Mouse (Mus musculus): ENCODE data around the gene Sipa1l3. TPM values are rescaled to one million over a fixed set of nuclear protein-coding genes. Genes with fewer than 3 reads are reported as not detected.

Gene Sipa1l3
- polyA plus RNA-seq, 1 experiment from 2014 or later = 26.6 TPM

- 56% methylated on average over 7 of the region's 7 CpGs for WGBS
- ATAC-seq = peak; percentile 7
- H3K4me3 ChIP-seq (replicated peaks) = peak overlapping the region; percentile 28
Measured at GRCm38 (mm10) chr7:29504683-29505290, 13.7 kb downstream of the Sipa1l3 start.

GRCm38 (mm10) chr7:29503616-29504015, 14.8 kb downstream of the Sipa1l3 start:
- peak overlapping the region; percentile 28; the same call in 1 of the 2 replicates for H3K4me3 ChIP-seq (replicated peaks)
- H3K9ac ChIP-seq = peak overlapping the region; percentile 40; the same call in 1 of the 2 replicates
- H3K9me3 ChIP-seq = no peaks in the 10 kb centered on the region
- H3K27me3 ChIP-seq (replicated peaks) = no peaks in the 10 kb centered on the region
- 55% methylated on average over 6 of the region's 6 CpGs for WGBS
- H3K36me3 ChIP-seq = no peaks in the 10 kb centered on the region
- 0 out of 2 replicates have a peak, but pooled peaks have one; percentile 16 for ATAC-seq
- H3K27ac ChIP-seq = peak overlapping the region; percentile 86; the same call in 1 of the 2 replicates
- H3K4me1 ChIP-seq (replicated peaks) = peaks cover 35% of the 10 kb centered on the region
- H3K4me2 ChIP-seq (replicated peaks) = peak overlapping the region; percentile 60

More at GRCm38 (mm10) chr7:29504683-29505290, 13.7 kb downstream of the Sipa1l3 start:
- H3K4me2 ChIP-seq (replicated peaks) = peak overlapping the region; percentile 60
- H3K4me1 ChIP-seq (replicated peaks) = peaks cover 46% of the 10 kb centered on the region
- H3K27ac ChIP-seq = peak overlapping the region; percentile 86
- H3K27me3 ChIP-seq (replicated peaks) = no peaks in the 10 kb centered on the region
- peak overlapping the region; percentile 40 for H3K9ac ChIP-seq
- H3K36me3 ChIP-seq = no peaks in the 10 kb centered on the region
- no peaks in the 10 kb centered on the region for H3K9me3 ChIP-seq

GRCm38 (mm10) chr7:29501214-29501613, 17.2 kb downstream of the Sipa1l3 start:
- Histone ChIP-seq H3K9ac (no peak overlapping the region), H3K27ac (no peak overlapping the region), H3K36me3 (no peaks in the 10 kb centered on the region), H3K4me3 (replicated peaks) (no peak overlapping the region), H3K27me3 (replicated peaks) (no peaks in the 10 kb centered on the region), H3K4me1 (replicated peaks) (peaks cover 31% of the 10 kb centered on the region), H3K4me2 (replicated peaks) (no peak overlapping the region), H3K9me3 (no peaks in the 10 kb centered on the region)
- ATAC-seq = no peak
- WGBS = 87% methylated on average over 9 of the region's 9 CpGs

GRCm38 (mm10) chr7:29499071-29499470, 19.4 kb downstream of the Sipa1l3 start:
- no peak overlapping the region for H3K4me3 ChIP-seq (replicated peaks)

GRCm38 (mm10) chr7:29496953-29497590, 21.4 kb downstream of the Sipa1l3 start:
- ATAC-seq = peak; percentile 7; the same call in 1 of the 2 replicates
- H3K4me1 ChIP-seq (replicated peaks) = peaks cover 35% of the 10 kb centered on the region
- no peak overlapping the region for H3K9ac ChIP-seq
- no peaks in the 10 kb centered on the region for H3K27me3 ChIP-seq (replicated peaks)
- H3K27ac ChIP-seq = no peak overlapping the region
- H3K36me3 ChIP-seq = 0 out of 2 replicates have a peak, but pooled peaks cover 2% of the 10 kb centered on the region
- WGBS = 69% methylated on average over 10 of the region's 10 CpGs
- H3K4me2 ChIP-seq (replicated peaks) = no peak overlapping the region
- no peak overlapping the region for H3K4me3 ChIP-seq (replicated peaks)
- no peaks in the 10 kb centered on the region for H3K9me3 ChIP-seq

More at GRCm38 (mm10) chr7:29499071-29499470, 19.4 kb downstream of the Sipa1l3 start:
- no peak for ATAC-seq
- Histone ChIP-seq H3K27me3 (replicated peaks) (no peaks in the 10 kb centered on the region), H3K4me2 (replicated peaks) (no peak overlapping the region), H3K4me1 (replicated peaks) (peaks cover 41% of the 10 kb centered on the region), H3K27ac (no peak overlapping the region), H3K36me3 (0 out of 2 replicates have a peak, but pooled peaks cover 2% of the 10 kb centered on the region), H3K9ac (no peak overlapping the region), H3K9me3 (no peaks in the 10 kb centered on the region)
- WGBS = 82% methylated on average over 6 of the region's 6 CpGs

- Histone ChIP-seq H3K27me3 (replicated peaks) (no peaks in the 10 kb centered on the region), H3K4me2 (replicated peaks) (no peak overlapping the region), H3K27ac (0 out of 2 replicates have a peak overlapping the region, but pooled peaks have one; percentile 7), H3K9me3 (no peaks in the 10 kb centered on the region), H3K4me1 (replicated peaks) (peaks cover 34% of the 10 kb centered on the region), H3K9ac (no peak overlapping the region), H3K4me3 (replicated peaks) (no peak overlapping the region), H3K36me3 (0 out of 2 replicates have a peak, but pooled peaks cover 2% of the 10 kb centered on the region)
- WGBS = 57% methylated on average over 4 of the region's 4 CpGs
- ATAC-seq = no peak
Measured at GRCm38 (mm10) chr7:29496332-29496731, 22.1 kb downstream of the Sipa1l3 start.

GRCm38 (mm10) chr7:29495880-29496279, 22.6 kb downstream of the Sipa1l3 start:
- H3K4me1 ChIP-seq (replicated peaks) = peaks cover 32% of the 10 kb centered on the region
- H3K9ac ChIP-seq = no peak overlapping the region
- H3K27ac ChIP-seq = peak overlapping the region; percentile 27; the same call in 1 of the 2 replicates
- no peaks in the 10 kb centered on the region for H3K27me3 ChIP-seq (replicated peaks)
- peak; percentile 42; the same call in 1 of the 2 replicates for ATAC-seq
- 0 out of 2 replicates have a peak, but pooled peaks cover 2% of the 10 kb centered on the region for H3K36me3 ChIP-seq
- 59% methylated on average over 4 of the region's 4 CpGs for WGBS
- H3K4me3 ChIP-seq (replicated peaks) = no peak overlapping the region
- no peak overlapping the region for H3K4me2 ChIP-seq (replicated peaks)
- no peaks in the 10 kb centered on the region for H3K9me3 ChIP-seq

GRCm38 (mm10) chr7:29494854-29495253, 23.6 kb downstream of the Sipa1l3 start:
- Histone ChIP-seq H3K27ac (peak overlapping the region; percentile 39), H3K4me2 (replicated peaks) (no peak overlapping the region), H3K4me3 (replicated peaks) (no peak overlapping the region), H3K4me1 (replicated peaks) (peaks cover 41% of the 10 kb centered on the region), H3K9me3 (no peaks in the 10 kb centered on the region), H3K27me3 (replicated peaks) (no peaks in the 10 kb centered on the region), H3K9ac (no peak overlapping the region), H3K36me3 (0 out of 2 replicates have a peak, but pooled peaks cover 2% of the 10 kb centered on the region)
- ATAC-seq = peak; percentile 62
- 67% methylated on average over 11 of the region's 11 CpGs for WGBS

- 82% methylated on average over 5 of the region's 5 CpGs for WGBS
- H3K9ac ChIP-seq = no peak overlapping the region
- peaks cover 44% of the 10 kb centered on the region for H3K4me1 ChIP-seq (replicated peaks)
- no peak for ATAC-seq
- H3K27ac ChIP-seq = 0 out of 2 replicates have a peak overlapping the region, but pooled peaks have one; percentile 39
- H3K27me3 ChIP-seq (replicated peaks) = no peaks in the 10 kb centered on the region
- H3K4me2 ChIP-seq (replicated peaks) = no peak overlapping the region
- no peak overlapping the region for H3K4me3 ChIP-seq (replicated peaks)
- H3K36me3 ChIP-seq = 0 out of 2 replicates have a peak, but pooled peaks cover 2% of the 10 kb centered on the region
- H3K9me3 ChIP-seq = no peaks in the 10 kb centered on the region
Measured at GRCm38 (mm10) chr7:29494015-29494414, 24.4 kb downstream of the Sipa1l3 start.

- WGBS = 50% methylated on average over 1 of the region's 1 CpGs
- no peak for ATAC-seq
- Histone ChIP-seq H3K27me3 (replicated peaks) (no peaks in the 10 kb centered on the region), H3K9me3 (no peaks in the 10 kb centered on the region), H3K27ac (no peak overlapping the region), H3K9ac (no peak overlapping the region), H3K4me3 (replicated peaks) (no peak overlapping the region), H3K4me2 (replicated peaks) (no peak overlapping the region), H3K36me3 (0 out of 2 replicates have a peak, but pooled peaks cover 2% of the 10 kb centered on the region), H3K4me1 (replicated peaks) (peaks cover 45% of the 10 kb centered on the region)
Measured at GRCm38 (mm10) chr7:29492992-29493391, 25.4 kb downstream of the Sipa1l3 start.

- Histone ChIP-seq H3K4me3 (replicated peaks) (no peak overlapping the region), H3K9me3 (no peaks in the 10 kb centered on the region), H3K9ac (no peak overlapping the region), H3K4me2 (replicated peaks) (no peak overlapping the region), H3K36me3 (0 out of 2 replicates have a peak, but pooled peaks cover 2% of the 10 kb centered on the region), H3K27ac (peak overlapping the region; percentile 36; the same call in 1 of the 2 replicates), H3K4me1 (replicated peaks) (peaks cover 45% of the 10 kb centered on the region), H3K27me3 (replicated peaks) (no peaks in the 10 kb centered on the region)
- ATAC-seq = no peak
- 56% methylated on average over 3 of the region's 3 CpGs for WGBS
Measured at GRCm38 (mm10) chr7:29491861-29492260, 26.6 kb downstream of the Sipa1l3 start.

GRCm38 (mm10) chr7:29491471-29491755, 27.0 kb downstream of the Sipa1l3 start:
- H3K4me2 ChIP-seq (replicated peaks) = no peak overlapping the region
- H3K27ac ChIP-seq = peak overlapping the region; percentile 36; the same call in 1 of the 2 replicates
- H3K4me1 ChIP-seq (replicated peaks) = peaks cover 42% of the 10 kb centered on the region
- no peaks in the 10 kb centered on the region for H3K9me3 ChIP-seq
- no peak overlapping the region for H3K9ac ChIP-seq
- H3K27me3 ChIP-seq (replicated peaks) = no peaks in the 10 kb centered on the region
- no peak overlapping the region for H3K4me3 ChIP-seq (replicated peaks)
- 0 out of 2 replicates have a peak, but pooled peaks cover 2% of the 10 kb centered on the region for H3K36me3 ChIP-seq
- 65% methylated on average over 3 of the region's 3 CpGs for WGBS
- ATAC-seq = peak; percentile 34; the same call in 1 of the 2 replicates

All from intestine, embryonic 15.5 days (tissue).